Mouse (Mus musculus) thymus, adult 18-20 months (tissue): Measurements from ENCODE around the gene Kcna4.

Source experiments
- DNase-seq, 2 experiments: peaks; one replicate each; pipeline ENCODE4 v3.0.0; 2022; ENCODE audit warnings: mixed read lengths in 2 of 2

Kcna4 gene

GRCm38 (mm10) chr2:107289990-107290696 is at the start of gene Kcna4:
Gene Kcna4 (plus strand): TSS chr2:107290639.
- DNase-seq = no peak

- no peak for DNase-seq
Measured at GRCm38 (mm10) chr2:107258091-107258490, 32.3 kb upstream of the Kcna4 start.

DNA sequence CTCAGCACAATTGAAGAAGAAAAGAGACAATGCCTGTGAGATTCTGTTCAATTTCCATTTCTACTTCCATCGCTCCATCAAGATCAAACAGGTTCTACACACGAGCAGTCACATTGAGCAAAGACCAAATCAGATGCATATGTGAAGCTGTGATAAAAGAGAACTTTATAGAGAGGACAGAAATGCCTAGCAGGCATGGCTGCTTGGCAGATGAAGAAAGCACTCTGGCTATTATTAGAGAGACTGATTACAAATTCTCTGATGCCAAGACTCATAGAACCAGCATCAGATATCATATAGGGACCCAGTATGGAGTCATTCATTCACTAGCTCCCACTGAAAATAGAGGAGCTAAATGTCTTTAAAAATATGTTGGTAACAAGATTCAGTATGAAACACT is 24.2 kb upstream of the Kcna4 start:
- DNase-seq = no peak

GRCm38 (mm10) chr2:107270050-107270449 is 20.4 kb upstream of the Kcna4 start:
- no peak for DNase-seq

- DNase-seq = no peak
Measured at GRCm38 (mm10) chr2:107290697-107291019, 219 bp downstream of the Kcna4 start.

DNA sequence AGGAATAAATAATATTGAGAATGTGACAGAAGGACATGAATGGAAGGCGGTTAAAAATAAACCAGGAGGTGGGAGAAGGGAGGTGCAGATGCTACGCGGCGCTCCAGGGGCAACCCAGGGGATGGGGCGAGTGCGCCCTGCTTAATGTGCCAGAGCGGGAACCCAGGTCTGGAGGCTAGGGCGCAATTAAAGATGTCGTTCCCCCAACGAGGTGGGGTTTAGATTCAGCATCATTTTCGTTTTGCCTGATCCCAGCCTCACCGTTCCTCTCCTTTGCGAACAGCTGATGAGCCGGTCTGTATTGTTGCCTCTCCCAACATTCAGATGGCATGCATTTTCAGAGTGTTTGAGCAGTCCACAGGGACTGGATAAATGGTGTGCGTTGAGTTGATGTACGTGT is 703 bp downstream of the Kcna4 start:
- DNase-seq = no peak

DNA sequence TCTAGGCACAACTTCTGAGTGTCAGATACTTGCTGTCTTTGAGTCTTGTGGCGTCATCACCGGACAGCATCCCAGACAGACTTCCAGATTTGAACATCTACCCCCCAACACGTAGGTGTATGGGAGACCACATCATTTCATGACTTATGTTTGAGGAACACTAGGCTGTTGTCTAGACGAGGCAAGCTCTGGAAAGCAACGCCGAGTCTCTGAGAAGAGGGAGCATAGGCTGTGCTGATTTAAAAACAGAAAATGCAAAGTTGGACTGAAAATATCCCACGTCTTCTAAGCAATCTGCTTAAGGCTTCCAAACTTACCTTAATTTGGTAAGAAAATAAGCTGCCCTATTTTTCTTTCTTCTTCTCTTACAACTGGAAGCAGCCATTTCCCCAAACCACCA is 4.1 kb downstream of the Kcna4 start:
- DNase-seq = no peak

- DNase-seq = no peak
Measured at GRCm38 (mm10) chr2:107301886-107302285, 11.4 kb downstream of the Kcna4 start.

GRCm38 (mm10) chr2:107304707-107305106 is 14.3 kb downstream of the Kcna4 start:
- no peak for DNase-seq

GRCm38 (mm10) chr2:107306077-107306476 is 15.6 kb downstream of the Kcna4 start:
- DNase-seq = no peak

DNA sequence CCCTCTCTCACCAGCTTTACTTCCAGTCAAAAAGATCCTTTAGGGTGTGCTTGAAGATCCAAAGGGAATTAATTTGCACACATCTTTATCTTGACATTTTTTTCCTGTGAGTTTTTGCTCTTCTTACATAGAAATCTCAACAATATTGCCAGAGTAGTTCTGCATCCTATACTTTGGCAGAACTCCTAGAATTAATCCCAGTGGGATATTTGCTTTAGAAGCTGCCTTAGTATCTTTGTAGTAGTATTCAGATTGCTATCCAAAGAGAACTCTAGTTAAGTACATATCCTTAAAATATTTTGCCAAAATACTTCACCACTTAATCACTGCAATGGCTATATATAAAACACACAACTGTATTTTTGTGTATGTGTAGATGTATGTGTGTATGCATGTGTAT is 28.2 kb downstream of the Kcna4 start:
- DNase-seq = no peak

- no peak for DNase-seq
Measured at GRCm38 (mm10) chr2:107321596-107322226, 31.3 kb downstream of the Kcna4 start.

DNA sequence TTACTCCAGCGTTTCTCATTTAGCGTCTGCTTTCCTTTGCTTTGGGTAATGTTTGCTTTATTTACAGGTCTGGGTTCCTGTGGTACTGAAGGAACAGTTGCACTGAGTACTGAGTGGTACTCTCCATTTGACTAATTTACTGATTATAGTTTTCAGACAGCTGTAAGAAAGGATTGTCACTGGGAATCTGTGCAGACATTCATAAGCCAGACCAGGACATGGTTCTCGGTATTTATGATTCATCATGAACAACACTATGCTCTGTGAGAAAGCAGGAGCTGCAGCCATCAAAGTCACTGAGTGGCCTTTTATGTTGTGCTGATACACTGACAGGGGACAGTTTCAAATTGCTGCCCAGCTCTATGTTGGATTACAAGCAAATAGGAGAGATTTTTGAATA is 33.7 kb downstream of the Kcna4 start:
- DNase-seq = no peak

- no peak for DNase-seq
Measured at GRCm38 (mm10) chr2:107327276-107327675, 36.8 kb downstream of the Kcna4 start.

DNA sequence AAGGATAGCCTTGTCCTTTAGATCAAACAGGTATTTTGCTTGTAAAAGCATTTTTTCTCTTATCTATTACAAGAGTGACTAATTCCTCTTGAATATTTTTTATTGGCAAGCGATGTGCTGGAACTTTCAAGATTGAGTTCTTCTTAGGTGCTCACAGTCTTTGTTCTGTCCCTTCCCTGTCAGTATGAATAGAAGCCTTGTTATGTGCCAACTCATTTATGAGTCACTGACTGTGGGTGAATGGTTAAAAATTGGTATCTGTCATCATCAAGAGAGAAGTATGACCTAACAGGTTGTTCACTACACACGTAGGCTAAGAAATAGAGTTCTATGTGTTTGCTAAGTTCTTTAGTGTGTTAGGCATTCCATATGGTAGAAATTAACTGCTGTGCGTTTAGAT is 50.9 kb downstream of the Kcna4 start:
- DNase-seq = no peak

DNA sequence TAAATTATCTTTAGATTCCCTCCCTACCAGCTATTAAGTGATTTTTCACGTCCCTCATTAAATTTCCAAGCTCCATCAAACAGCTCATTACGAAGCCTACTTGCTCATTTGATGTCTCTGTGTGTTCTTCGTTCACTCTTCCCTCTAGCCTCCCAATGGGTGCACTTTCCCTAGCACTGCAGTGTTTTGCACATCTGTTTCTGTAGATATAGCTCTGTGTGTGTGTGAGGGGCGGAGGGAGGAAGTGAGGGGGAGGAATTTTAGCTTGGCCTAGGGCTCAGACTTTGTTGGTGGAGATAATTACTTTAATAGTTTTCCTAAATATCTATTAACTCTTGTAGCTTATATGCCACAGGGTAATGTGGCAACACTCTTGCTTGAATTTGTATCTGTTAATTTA is 54.4 kb downstream of the Kcna4 start:
- no peak for DNase-seq

DNA sequence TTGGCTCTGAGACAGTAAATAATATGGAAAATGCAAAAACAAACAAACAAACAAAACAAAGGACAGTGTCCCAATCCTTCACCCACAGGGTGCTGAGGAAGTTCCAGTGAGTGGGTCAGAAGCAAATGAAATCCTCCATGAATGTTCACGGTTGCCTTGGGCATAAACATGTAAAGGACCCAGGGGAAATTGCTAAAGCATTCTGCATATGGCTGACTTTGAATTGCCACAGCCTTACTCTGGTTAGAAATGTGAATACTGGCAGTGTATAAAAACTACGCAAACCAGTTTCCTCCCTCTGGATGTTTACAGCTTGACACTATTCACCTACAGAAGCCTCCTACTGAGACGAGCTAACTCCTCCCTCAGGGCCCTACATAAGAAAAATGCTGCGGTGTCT is 54.9 kb downstream of the Kcna4 start:
- DNase-seq = no peak
